In the genomic region with DNA sequence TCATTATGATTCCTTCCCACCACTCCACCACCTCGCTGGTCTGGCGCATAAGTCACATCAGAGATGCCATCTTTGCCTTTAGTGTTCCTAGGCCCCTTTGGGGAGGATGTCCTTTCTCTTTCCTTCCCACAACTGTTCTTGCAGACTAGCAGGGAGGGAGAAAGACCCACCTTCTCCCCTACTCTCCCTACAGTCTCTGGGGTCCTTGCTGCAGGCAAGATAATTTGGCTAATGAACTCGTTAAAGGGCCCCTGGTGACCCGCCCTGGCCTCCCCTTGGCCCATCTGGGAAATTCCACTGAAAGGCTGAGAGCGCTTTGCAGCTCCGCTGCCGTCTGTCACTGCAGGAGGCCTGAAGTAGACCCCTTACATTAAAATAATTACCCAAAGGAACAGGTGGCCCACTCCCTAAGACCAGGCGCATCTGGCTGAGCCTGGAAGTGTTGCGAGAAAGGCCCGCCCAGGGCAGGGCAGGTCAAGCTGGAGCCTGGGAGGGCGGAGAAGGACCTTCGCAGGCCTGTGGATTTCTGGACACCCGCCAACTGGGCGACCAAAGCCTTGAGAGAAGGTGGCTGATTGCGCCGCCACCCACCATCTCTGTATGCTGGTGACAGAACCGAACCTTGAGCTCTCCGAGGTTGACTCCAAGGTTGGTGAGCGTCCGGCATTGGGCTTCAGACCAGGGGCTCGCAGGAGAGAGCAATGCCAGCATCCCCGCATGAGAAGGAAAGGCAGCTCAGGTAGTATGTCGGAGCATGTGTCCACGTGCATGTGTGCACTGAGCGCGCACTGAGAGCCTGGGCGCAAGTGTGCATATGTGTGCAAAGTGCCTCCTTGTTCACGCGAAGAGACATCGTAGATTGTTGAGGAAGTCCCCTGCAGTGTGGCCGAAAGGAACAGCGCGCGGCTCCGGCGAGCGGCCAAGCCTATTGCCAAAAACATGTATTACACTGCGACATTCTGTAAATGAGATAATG, we compare ENCODE assay signal across 12 mouse cellular contexts. TPM values are rescaled to one million over a fixed set of nuclear protein-coding genes. Genes with fewer than 3 reads are reported as not detected.
DNase-seq lines count a peak whose midpoint lies in the region; ATAC-seq and TF ChIP-seq lines count a peak whose summit lies in the region.
"Had no signal": no experiment of that assay in that cellular context is flagged by ENCODE, and none has a peak within 500 bp of the region (broad histone marks: within the 10 kb centered on the region; RNA-seq: fewer than 3 reads in every experiment).

No protein-coding gene starts in this region.

- 2% methylated on average over 38 of the region's 38 CpGs for WGBS in hindbrain, embryonic 11.5 days
- WGBS in hindbrain, embryonic 12.5 days: 1% methylated on average over 38 of the region's 38 CpGs
- 2% methylated on average over 38 of the region's 38 CpGs for WGBS in limb, embryonic 10.5 days

- H3K4me3 ChIP-seq in hindbrain, embryonic 11.5 days (ENCODE audit: low read depth, low read length): no peak overlapping the region
- H3K4me3 ChIP-seq in hindbrain, embryonic 12.5 days: no peak overlapping the region
- H3K4me3 ChIP-seq in ES-E14 (ENCODE audit: insufficient read depth in 1 of 2, low read depth in 1 of 2, low read length in 2 of 2, poor library complexity in 1 of 2, severe bottlenecking in 1 of 2): peak overlapping the region; percentile 29 to 38; a peak in 2 of 4 replicates
- peak overlapping the region; percentile 25 for H3K4me3 ChIP-seq in limb, embryonic 10.5 days
- H3K4me3 ChIP-seq: liver, embryonic 15.5 days; myocyte had no signal

- no peak overlapping the region for H3K27ac ChIP-seq in hindbrain, embryonic 11.5 days (ENCODE audit: low read depth, low read length)
- H3K27ac ChIP-seq in hindbrain, embryonic 12.5 days: no peak overlapping the region
- no peak overlapping the region for H3K27ac ChIP-seq in ES-E14 (ENCODE audit: insufficient read depth, low read depth, low read length, poor library complexity, severe bottlenecking)
- H3K27ac ChIP-seq in limb, embryonic 10.5 days: no peak overlapping the region
- H3K27ac ChIP-seq: liver, embryonic 15.5 days had no signal

- no peaks in the 10 kb centered on the region for H3K4me1 ChIP-seq in hindbrain, embryonic 11.5 days (replicated peaks; ENCODE audit: control insufficient read depth, insufficient read depth, low read length)
- peaks cover 4% of the 10 kb centered on the region for H3K4me1 ChIP-seq in hindbrain, embryonic 12.5 days
- peaks cover 2 to 4% of the 10 kb centered on the region in 2 experiments; a peak in 1 of 4 replicates for H3K4me1 ChIP-seq in ES-E14 (ENCODE audit: control insufficient read depth in 2 of 2, insufficient read depth in 2 of 2, low read length in 2 of 2, poor library complexity in 1 of 2)
- peaks cover 39% of the 10 kb centered on the region for H3K4me1 ChIP-seq in limb, embryonic 10.5 days
- H3K4me1 ChIP-seq: liver, embryonic 15.5 days had no signal

- H3K9me3 ChIP-seq in hindbrain, embryonic 11.5 days (ENCODE audit: control insufficient read depth, low read length): no peaks in the 10 kb centered on the region
- no peaks in the 10 kb centered on the region for H3K9me3 ChIP-seq in hindbrain, embryonic 12.5 days (replicated peaks)
- H3K9me3 ChIP-seq in ES-E14 (ENCODE audit: control insufficient read depth, insufficient read depth, low read depth, low read length): no peaks in the 10 kb centered on the region
- no peaks in the 10 kb centered on the region for H3K9me3 ChIP-seq in limb, embryonic 10.5 days (replicated peaks)
- H3K9me3 ChIP-seq: liver, embryonic 15.5 days had no signal

- H3K36me3 ChIP-seq in hindbrain, embryonic 11.5 days (ENCODE audit: control insufficient read depth, insufficient read depth, low read length): no peaks in the 10 kb centered on the region
- H3K36me3 ChIP-seq in hindbrain, embryonic 12.5 days: no peaks in the 10 kb centered on the region
- no peaks in the 10 kb centered on the region for H3K36me3 ChIP-seq in ES-E14 (ENCODE audit: control insufficient read depth, insufficient read depth, low read length, poor library complexity, severe bottlenecking)
- no peaks in the 10 kb centered on the region for H3K36me3 ChIP-seq in limb, embryonic 10.5 days
- H3K36me3 ChIP-seq: liver, embryonic 15.5 days had no signal

- peak; percentile 56 for DNase-seq in hindbrain, embryonic 11.5 days (ENCODE audit: low spot score)
- DNase-seq in ES-E14 (ENCODE audit: low read depth, low spot score): no peak
- DNase-seq in adrenal gland, postnatal 10 days: peak; percentile 73
- no peak for DNase-seq in limb, embryonic 10.5 days (ENCODE audit: low spot score)
- no peak for DNase-seq in left cerebral cortex, postnatal 25 days (ENCODE audit: low spot score in 2 of 2)
- no peak for DNase-seq in layer of hippocampus, adult 8-10 months (ENCODE audit: low spot score in 2 of 2)
- DNase-seq: kidney, postnatal 36 days had no signal

- in situ Hi-C loops in ES-E14 (cut with MboI; ENCODE audit: low sequenced_read_pairs in 2 of 2, unreplicated experiment in 2 of 2): no loop called here

- no peak overlapping the region for H3K4me2 ChIP-seq in hindbrain, embryonic 11.5 days (replicated peaks; ENCODE audit: low read depth, low read length)
- H3K4me2 ChIP-seq in hindbrain, embryonic 12.5 days (replicated peaks): no peak overlapping the region
- H3K4me2 ChIP-seq: liver, embryonic 15.5 days had no signal

- H3K27me3 ChIP-seq in hindbrain, embryonic 11.5 days (ENCODE audit: control insufficient read depth, insufficient read depth, low read length): peaks cover 96% of the 10 kb centered on the region
- peaks cover 97% of the 10 kb centered on the region for H3K27me3 ChIP-seq in hindbrain, embryonic 12.5 days
- peaks cover 100% of the 10 kb centered on the region for H3K27me3 ChIP-seq in limb, embryonic 10.5 days (ENCODE audit: low read depth, poor library complexity, severe bottlenecking)

- intact Hi-C loops in left cerebral cortex, postnatal 25 days (cut with DNase I): no loop called here

- no peak overlapping the region for H3K9ac ChIP-seq in hindbrain, embryonic 11.5 days (ENCODE audit: low read depth, low read length)
- no peak overlapping the region for H3K9ac ChIP-seq in hindbrain, embryonic 12.5 days
- H3K9ac ChIP-seq in ES-E14 (ENCODE audit: insufficient read depth, low read depth, low read length, poor library complexity, severe bottlenecking): no peak overlapping the region
- H3K9ac ChIP-seq: liver, embryonic 15.5 days had no signal

- no peak for ATAC-seq in hindbrain, embryonic 11.5 days (ENCODE audit: low FRiP score)
- no peak for ATAC-seq in hindbrain, embryonic 12.5 days (ENCODE audit: low FRiP score)
- ATAC-seq in erythroblast, adult 5-6 weeks (replicated peaks; ENCODE audit: low FRiP score, poor library complexity, severe bottlenecking): no peak

TF ChIP-seq in ES-E14, 5 proteins besides CTCF, POLR2A, EP300 and RAD21:
- TF ChIP-seq ZC3H11A (IDR thresholded peaks at IDR 0.05; ENCODE audit: borderline replicate concordance, low read depth, low read length) (no peak), CHD2 (IDR thresholded peaks at IDR 0.05; ENCODE audit: low read depth, low read length) (no peak), MAFK (IDR thresholded peaks at IDR 0.05; ENCODE audit: insufficient read depth, low read depth, low read length) (no peak), HCFC1 (IDR thresholded peaks at IDR 0.05; ENCODE audit: borderline replicate concordance, insufficient read depth, low read length) (no peak)

RNA-seq across cellular contexts. Expression of a gene that starts 7.0 kb away (rescaled TPM):
- polyA plus RNA-seq in hindbrain, embryonic 11.5 days (2014; fragmentation: Nextera tagmentation; extraction: Ambion mirVana): 0.32 and 0.74 TPM in 2 replicates
- 0.23 and 0.73 TPM in 2 replicates for polyA plus RNA-seq in hindbrain, embryonic 12.5 days (2016; fragmentation: Nextera tagmentation; extraction: Ambion mirVana)
- total RNA-seq in ES-E14 (2012; rRNA removed): 0.13 TPM in 1 of 2 replicates, not detected in the other
- not detected for total RNA-seq in adrenal gland, postnatal 10 days (2021)
- polyA plus RNA-seq in limb, embryonic 10.5 days (2016; fragmentation: Nextera tagmentation; extraction: Ambion mirVana): 0.38 TPM in 1 of 2 replicates, not detected in the other
- total RNA-seq in erythroblast, adult 5-6 weeks (2015; ENCODE audit: low replicate concordance): not detected in 2 replicates
- total RNA-seq in erythroblast, adult 5-6 weeks (2017; ENCODE audit: low replicate concordance): not detected in 2 replicates
- total RNA-seq in left cerebral cortex, postnatal 25 days (2021): not detected
- under 1 TPM in 1 of 4 experiments, not detected in 3; 0.26 TPM for total RNA-seq in layer of hippocampus, adult 8-10 months (2022)
- polyA plus RNA-seq: liver, embryonic 15.5 days; myocyte; spleen, adult 2 months had no signal

RNA-seq across cellular contexts. Expression of a gene that starts 50.8 kb away (rescaled TPM):
- 18.4 and 22.4 TPM in 2 replicates for polyA plus RNA-seq in hindbrain, embryonic 11.5 days (2014; fragmentation: Nextera tagmentation; extraction: Ambion mirVana)
- 23.5 and 24.4 TPM in 2 replicates for polyA plus RNA-seq in hindbrain, embryonic 12.5 days (2016; fragmentation: Nextera tagmentation; extraction: Ambion mirVana)
- total RNA-seq in ES-E14 (2012; rRNA removed): 30.1 and 33.0 TPM in 2 replicates
- 10 to 100 TPM; 28.8 to 30.4 TPM for total RNA-seq in adrenal gland, postnatal 10 days (2021)
- 40.0 and 40.4 TPM in 2 replicates for polyA plus RNA-seq in limb, embryonic 10.5 days (2016; fragmentation: Nextera tagmentation; extraction: Ambion mirVana)
- 0.77 and 5.2 TPM in 2 replicates for total RNA-seq in erythroblast, adult 5-6 weeks (2015; ENCODE audit: low replicate concordance)
- total RNA-seq in erythroblast, adult 5-6 weeks (2017; ENCODE audit: low replicate concordance): 3.0 and 7.2 TPM in 2 replicates
- total RNA-seq in left cerebral cortex, postnatal 25 days (2021): 10 to 100 TPM; 19.2 to 24.8 TPM
- total RNA-seq in layer of hippocampus, adult 8-10 months (2022): 10 to 100 TPM; 24.0 to 26.5 (median 24.8) TPM

Comparison
In these comparisons a context has a peak if more than half of its experiments do, and no peak if none do; other contexts are left out.
1. DNase-seq: peak in hindbrain, embryonic 11.5 days (single experiment) and adrenal gland, postnatal 10 days (single experiment); none in ES-E14 (single experiment), limb, embryonic 10.5 days (single experiment), left cerebral cortex, postnatal 25 days (0 of 2) and layer of hippocampus, adult 8-10 months (0 of 2).
2. H3K4me3 ChIP-seq: peak in ES-E14 (2 of 2) and limb, embryonic 10.5 days (single experiment); none in hindbrain, embryonic 11.5 days (single experiment) and hindbrain, embryonic 12.5 days (single experiment).